Mouse (Mus musculus) G1E (cell line): ENCODE results near the gene Rnf130.

Experiments
- CTCF ChIP-seq: IDR thresholded peaks from 2 replicates; pipeline ENCODE4 v1.5.1; 2012; ENCODE audit warnings: low read depth, low read length, inconsistent platforms, mixed read lengths
- GATA1 ChIP-seq: IDR thresholded peaks from 2 replicates; pipeline ENCODE4 v1.6.1; 2012; ENCODE audit warnings: borderline replicate concordance, low read length, inconsistent platforms, mixed read lengths
- GATA2 ChIP-seq: IDR thresholded peaks from 2 replicates; pipeline ENCODE4 v1.6.1; 2012; ENCODE audit warnings: low read depth, low read length, inconsistent platforms, borderline replicate concordance
- POLR2AphosphoS5 ChIP-seq: IDR thresholded peaks from 2 replicates; pipeline ENCODE4 v1.6.1; 2012; ENCODE audit warnings: low read depth, low read length, inconsistent platforms; ENCODE audit not compliant: insufficient replicate concordance
- TAL1 ChIP-seq: conservative IDR thresholded peaks from 2 replicates; pipeline ENCODE4 v1.6.1; 2012; ENCODE audit warnings: low read depth, low read length, inconsistent platforms, mixed read lengths

GRCm38 (mm10) chr11:49997321-49997720 is 27.8 kb upstream of the Rnf130 start:
- TF ChIP-seq CTCF (no peak), POLR2AphosphoS5 (no peak), TAL1 (no peak), GATA1 (no peak), GATA2 (no peak)
